11 mouse cellular contexts compared by ENCODE assay signal in the genomic region with DNA sequence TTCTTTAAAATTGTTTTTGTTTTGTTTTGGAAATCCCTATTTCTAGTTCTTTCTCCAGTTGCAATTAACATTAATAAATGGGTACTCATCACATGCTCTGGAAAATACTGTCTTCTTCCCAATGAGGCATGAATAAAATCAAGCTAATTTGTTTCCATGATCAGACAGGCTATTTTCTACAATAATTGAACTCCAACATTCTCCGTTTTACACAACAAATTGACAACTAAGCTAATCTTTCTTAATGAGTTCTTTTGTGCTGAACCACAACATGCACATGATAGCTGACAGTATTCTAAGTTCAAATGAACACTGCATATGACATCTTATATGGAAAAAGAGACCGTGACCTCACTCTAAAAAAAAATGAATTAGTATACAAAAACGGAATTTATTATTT.
"Had no signal": no experiment of that assay in that cellular context is flagged by ENCODE, and none has a peak within 500 bp of the region (broad histone marks: within the 10 kb centered on the region; RNA-seq: fewer than 3 reads in every experiment).

No protein-coding gene starts in this region.

- DNase-seq: right cerebral cortex, adult 18-20 months; right cerebral cortex, postnatal 14 days; right cerebral cortex, postnatal 25 days; right cerebral cortex, postnatal 4 days; spleen, adult 18-20 months; thymus, adult 18-20 months; thymus, adult 2 months; thymus, postnatal 14 days; thymus, postnatal 25 days; thymus, postnatal 36 days; thymus, postnatal 4 days had no signal
